Mouse (Mus musculus) neural tube, embryonic 13.5 days (tissue): ENCODE data around the gene Hist1h2bf. TPM values are rescaled to one million over a fixed set of nuclear protein-coding genes. Genes with fewer than 3 reads are reported as not detected.
"Not testable (repeated sequence)": the region's sequence is repeated elsewhere in the genome, so short reads cannot be mapped to it uniquely, and the experiment has no call there.

ENCODE experiments used
- ATAC-seq: fragments of 200-750 bp; cut with Nextera tagmentation; 2 replicates; pipeline ENCODE4 v1.8.0; 2017; ENCODE audit warnings: low read depth, mild to moderate bottlenecking, moderate TSS enrichment, moderate library complexity
- H3K27ac ChIP-seq: fragments of 300-500 bp; sonication (generic); replicated peaks from 2 replicates; pipeline ENCODE4 v1.5.1; 2015; ENCODE audit warnings: moderate library complexity, mild to moderate bottlenecking, inconsistent platforms
- H3K27me3 ChIP-seq: fragments of 300-500 bp; sonication (generic); 2 replicates; pipeline ENCODE4 v1.6.1; 2015; ENCODE audit warnings: mild to moderate bottlenecking, inconsistent platforms
- H3K36me3 ChIP-seq: fragments of 300-500 bp; sonication (generic); 2 replicates; pipeline ENCODE4 v1.6.1; 2015; ENCODE audit warnings: mild to moderate bottlenecking, inconsistent platforms
- H3K4me1 ChIP-seq: fragments of 300-500 bp; sonication (generic); replicated peaks from 2 replicates; pipeline ENCODE4 v1.6.1; 2015; ENCODE audit warnings: inconsistent platforms
- H3K4me2 ChIP-seq: fragments of 300-500 bp; sonication (generic); 2 replicates; pipeline ENCODE4 v1.6.1; 2015; ENCODE audit warnings: inconsistent platforms, mild to moderate bottlenecking, moderate library complexity
- H3K4me3 ChIP-seq: fragments of 300-500 bp; sonication (generic); 2 replicates; pipeline ENCODE4 v1.5.1; 2015; ENCODE audit warnings: mild to moderate bottlenecking, inconsistent platforms
- H3K9ac ChIP-seq: fragments of 300-500 bp; sonication (generic); 2 replicates; pipeline ENCODE4 v1.6.1; 2015; ENCODE audit warnings: moderate library complexity, mild to moderate bottlenecking, inconsistent platforms
- H3K9me3 ChIP-seq: fragments of 300-500 bp; sonication (generic); 2 replicates; pipeline ENCODE4 v1.6.1; 2016; ENCODE audit warnings: inconsistent platforms
- WGBS: fragments of 180-500 bp; shearing (Covaris S2); methylation state at CpG from one replicate; pipeline ENCODE4 v1.1.7; 2015; 5-methylcytosine and 5-hydroxymethylcytosine counted together
- polyA plus RNA-seq: library from polyadenylated mRNA; unstranded; fragments of >200 nt; fragmentation: Nextera tagmentation; extraction: Ambion mirVana; gene quantifications from 2 replicates; pipeline ENCODE4 v1.2.1, GENCODE M21; 2015

Hist1h2bf gene
- polyA plus RNA-seq, 1 experiment from 2014 or later, result 1.6 TPM

GRCm38 (mm10) chr13:23550761-23551145 is 23.2 kb downstream of the Hist1h2bf start:
- peaks cover 27% of the 10 kb centered on the region for H3K4me1 ChIP-seq
- WGBS, result 3% methylated on average over 3 of the region's 3 CpGs

GRCm38 (mm10) chr13:23546694-23547093 is 27.3 kb downstream of the Hist1h2bf start:
- no peaks in the 10 kb centered on the region for H3K36me3 ChIP-seq
- no peaks in the 10 kb centered on the region for H3K27me3 ChIP-seq
- H3K9me3 ChIP-seq, result no peaks in the 10 kb centered on the region
- H3K27ac ChIP-seq, result no peak overlapping the region
- whole genome bisulfite sequencing, result 84% methylated on average over 5 of the region's 5 CpGs
- no peak for ATAC-seq
- H3K9ac ChIP-seq, result no peak overlapping the region
- H3K4me3 ChIP-seq, result no peak overlapping the region
- peaks cover 12% of the 10 kb centered on the region for H3K4me1 ChIP-seq
- no peak overlapping the region for H3K4me2 ChIP-seq

More at GRCm38 (mm10) chr13:23550761-23551145, 23.2 kb downstream of the Hist1h2bf start:
- peak overlapping the region; percentile 90 for H3K27ac ChIP-seq
- no peaks in the 10 kb centered on the region for H3K27me3 ChIP-seq
- H3K4me2 ChIP-seq, result peak overlapping the region; percentile 65
- ATAC-seq, result no peak
- peak overlapping the region; percentile 46 for H3K4me3 ChIP-seq
- H3K9ac ChIP-seq, result peak overlapping the region; percentile 69
- H3K36me3 ChIP-seq, result no peaks in the 10 kb centered on the region
- no peaks in the 10 kb centered on the region for H3K9me3 ChIP-seq

DNA sequence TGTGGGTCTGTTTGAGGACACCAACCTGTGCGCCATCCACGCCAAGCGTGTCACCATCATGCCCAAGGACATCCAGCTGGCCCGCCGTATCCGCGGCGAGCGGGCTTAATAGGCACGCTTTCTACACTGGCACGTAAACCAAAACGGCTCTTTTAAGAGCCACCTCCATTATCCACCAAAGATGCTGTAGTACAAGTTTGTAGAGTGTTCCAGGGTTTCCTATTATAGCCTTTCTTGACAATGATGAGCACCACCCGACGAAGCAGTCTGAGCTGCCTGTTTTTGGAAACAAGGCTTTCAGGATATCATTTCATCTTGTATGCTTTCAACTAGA is 29.2 kb downstream of the Hist1h2bf start:
- Histone ChIP-seq H3K9ac (peak overlapping the region; percentile 78), H3K4me2 (peak overlapping the region; percentile 67), H3K4me3 (peak overlapping the region; percentile 48), H3K27ac (peak overlapping the region; percentile 92)
- ATAC-seq, result peak; percentile 45
- not testable (repeated sequence) for H3K27me3 ChIP-seq, H3K36me3 ChIP-seq, H3K4me1 ChIP-seq, H3K9me3 ChIP-seq
- WGBS, result under 1% methylated on average over 14 of the region's 14 CpGs

DNA sequence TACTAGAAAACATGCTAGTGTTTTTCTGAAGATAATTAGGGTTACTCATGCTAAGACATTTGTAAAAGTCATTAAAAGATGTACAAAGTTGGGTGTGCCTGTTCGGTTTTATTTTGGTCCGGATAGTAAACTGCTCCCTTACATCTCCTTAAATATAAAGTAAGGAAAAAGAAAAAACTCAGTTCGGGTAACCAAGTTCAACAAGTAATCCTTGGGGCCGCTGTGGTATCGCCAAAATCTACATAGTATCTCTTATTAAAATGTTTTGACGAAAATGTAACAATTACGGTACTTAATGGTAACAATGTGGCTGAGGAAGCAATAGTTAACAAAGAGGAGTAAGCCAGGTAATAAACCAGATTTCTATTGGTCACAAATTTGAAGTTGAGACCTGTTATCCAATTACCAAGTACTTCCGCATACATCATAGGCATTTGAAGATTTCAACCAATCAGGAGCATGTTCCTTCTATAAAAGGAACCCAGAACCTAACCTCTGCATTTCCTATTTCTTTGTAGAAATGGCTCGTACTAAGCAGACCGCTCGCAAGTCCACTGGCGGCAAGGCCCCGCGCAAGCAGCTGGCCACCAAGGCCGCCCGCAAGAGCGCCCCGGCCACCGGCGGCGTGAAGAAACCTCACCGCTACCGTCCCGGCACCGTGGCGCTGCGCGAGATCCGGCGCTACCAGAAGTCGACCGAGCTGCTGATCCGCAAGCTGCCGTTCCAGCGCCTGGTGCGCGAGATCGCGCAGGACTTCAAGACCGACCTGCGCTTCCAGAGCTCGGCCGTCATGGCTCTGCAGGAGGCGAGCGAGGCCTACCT is 29.8 kb downstream of the Hist1h2bf start, which contains the start of gene Hist1h3f:
Gene Hist1h3f (plus strand): TSS at position 88 of the 822 bp plus-strand sequence.
- H3K9ac ChIP-seq, result peak within 1 kb of the TSS; percentile 78
- H3K9me3 ChIP-seq, result no peaks in the 10 kb centered on the region
- no peaks in the 10 kb centered on the region for H3K36me3 ChIP-seq
- peak; percentile 95 for ATAC-seq
- H3K4me1 ChIP-seq, result peaks cover 6% of the 10 kb centered on the region
- H3K27ac ChIP-seq, result peak within 1 kb of the TSS; percentile 92
- under 1% methylated on average over 31 of the region's 45 CpGs for WGBS
- H3K4me2 ChIP-seq, result peak within 1 kb of the TSS; percentile 67
- no peaks in the 10 kb centered on the region for H3K27me3 ChIP-seq
- H3K4me3 ChIP-seq, result peak within 1 kb of the TSS; percentile 48

- Histone ChIP-seq H3K9ac (peak within 1 kb of the TSS; percentile 67), H3K27ac (peak within 1 kb of the TSS; percentile 92), H3K4me3 (peak within 1 kb of the TSS; percentile 48), H3K4me2 (peak within 1 kb of the TSS; percentile 67)
- ATAC-seq, result peak; percentile 90
- H3K4me1 ChIP-seq, H3K9me3 ChIP-seq, H3K27me3 ChIP-seq, H3K36me3 ChIP-seq: not testable (repeated sequence)
- WGBS, result under 1% methylated on average over 34 of the region's 42 CpGs
These were observed 30.9 kb downstream of the Hist1h2bf start, which contains the start of gene Hist1h2bh for GRCm38 (mm10) chr13:23542999-23543607. Gene Hist1h2bh, minus strand, starts transcription at chr13:23543392.

DNA sequence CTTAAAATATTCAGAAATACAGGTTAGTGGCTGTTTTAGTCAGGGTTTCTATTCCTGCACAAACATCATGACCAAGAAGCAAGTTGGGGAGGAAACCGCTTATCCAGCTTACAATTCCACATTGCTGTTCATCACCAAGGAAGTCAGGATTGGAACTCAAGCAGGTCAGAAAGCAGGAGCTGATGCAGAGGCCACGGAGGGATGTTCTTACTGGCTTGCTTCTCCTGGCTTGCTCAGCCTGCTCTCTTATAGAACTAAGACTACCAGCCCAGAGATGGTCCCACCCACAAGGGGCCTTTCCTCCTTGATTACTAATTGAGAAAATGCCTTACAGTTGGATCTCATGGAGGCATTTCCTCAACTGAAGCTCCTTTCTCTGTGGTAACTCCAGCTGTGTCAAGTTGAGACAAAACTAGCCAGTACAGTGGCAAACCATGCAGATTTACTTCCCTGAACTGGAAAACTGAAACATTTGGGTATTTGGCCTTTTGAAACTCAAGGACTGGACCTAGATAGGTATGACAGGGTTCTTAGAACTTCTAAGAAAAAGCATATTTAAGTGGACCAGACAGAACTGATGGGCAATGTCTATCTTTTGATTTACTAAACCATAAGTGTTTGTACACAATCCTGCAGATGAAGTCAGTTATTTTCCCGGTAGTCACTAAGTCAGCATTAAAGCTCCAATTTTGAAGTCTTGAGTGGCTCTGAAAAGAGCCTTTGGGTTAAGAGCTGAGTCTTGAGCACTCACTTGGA is 31.6 kb downstream of the Hist1h2bf start:
- H3K9me3 ChIP-seq, ATAC-seq, H3K27me3 ChIP-seq, H3K4me1 ChIP-seq, H3K36me3 ChIP-seq: not testable (repeated sequence)
- Histone ChIP-seq H3K4me3 (peak overlapping the region; percentile 46), H3K4me2 (peak overlapping the region; percentile 67), H3K9ac (peak overlapping the region; percentile 66), H3K27ac (peak overlapping the region; percentile 74)
- 6% methylated on average over 3 of the region's 3 CpGs for WGBS

DNA sequence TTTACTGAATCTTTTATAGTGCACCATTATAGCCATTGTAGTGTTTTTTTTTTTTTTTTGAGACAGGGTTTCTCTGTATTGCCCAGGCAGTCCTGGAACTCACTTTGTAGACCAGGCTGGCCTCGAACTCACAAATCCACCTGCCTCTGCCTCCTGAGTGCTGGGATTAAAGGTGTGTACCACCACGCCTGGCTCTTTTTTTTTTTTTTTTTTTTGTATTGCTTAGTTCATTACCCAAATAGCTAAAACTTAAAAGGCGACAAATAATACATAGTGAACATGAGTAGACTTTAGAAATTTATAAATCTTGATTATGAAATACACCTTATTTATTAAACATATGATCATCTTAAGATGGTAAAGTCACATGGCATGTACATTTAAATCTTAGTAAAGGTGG is 32.5 kb downstream of the Hist1h2bf start:
- no peaks in the 10 kb centered on the region for H3K9me3 ChIP-seq
- no peak overlapping the region for H3K4me3 ChIP-seq
- no peaks in the 10 kb centered on the region for H3K36me3 ChIP-seq
- 90% methylated on average over 3 of the region's 3 CpGs for WGBS
- no peak overlapping the region for H3K9ac ChIP-seq
- H3K4me1 ChIP-seq, result peaks cover 13% of the 10 kb centered on the region
- no peak overlapping the region for H3K4me2 ChIP-seq
- no peak overlapping the region for H3K27ac ChIP-seq
- no peak for ATAC-seq
- no peaks in the 10 kb centered on the region for H3K27me3 ChIP-seq

- H3K4me1 ChIP-seq, result peaks cover 23% of the 10 kb centered on the region
- not testable (repeated sequence) for H3K36me3 ChIP-seq, H3K9ac ChIP-seq, H3K27ac ChIP-seq, H3K9me3 ChIP-seq, ATAC-seq, H3K4me3 ChIP-seq, H3K27me3 ChIP-seq, H3K4me2 ChIP-seq
- 58% methylated on average over 1 of the region's 1 CpGs for WGBS
These were observed 34.2 kb downstream of the Hist1h2bf start for GRCm38 (mm10) chr13:23539821-23540220.

DNA sequence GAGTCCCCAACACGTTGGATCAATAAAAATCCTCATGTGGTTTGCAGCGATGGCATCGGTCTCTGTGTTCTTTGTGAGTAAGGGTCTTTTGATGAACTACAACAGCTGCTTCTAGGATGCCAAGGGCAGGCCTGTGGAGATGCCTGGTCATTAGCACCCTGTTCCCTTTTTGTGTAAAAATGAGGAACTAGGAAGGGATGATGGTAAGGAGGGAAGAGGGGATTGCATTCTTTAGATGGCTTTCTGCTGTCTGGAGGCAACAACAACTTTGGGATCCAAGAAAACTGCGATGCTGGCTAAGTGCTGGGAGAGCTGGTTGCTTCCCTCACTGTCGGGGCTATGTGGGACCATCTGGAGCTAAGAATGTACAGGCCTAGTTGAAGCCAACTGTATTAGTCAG is 35.7 kb downstream of the Hist1h2bf start:
- no peak for ATAC-seq
- Histone ChIP-seq H3K4me2 (no peak overlapping the region), H3K27me3 (no peaks in the 10 kb centered on the region), H3K9me3 (no peaks in the 10 kb centered on the region), H3K9ac (no peak overlapping the region), H3K27ac (no peak overlapping the region), H3K4me3 (no peak overlapping the region), H3K36me3 (no peaks in the 10 kb centered on the region), H3K4me1 (peaks cover 34% of the 10 kb centered on the region)
- 71% methylated on average over 5 of the region's 5 CpGs for WGBS

DNA sequence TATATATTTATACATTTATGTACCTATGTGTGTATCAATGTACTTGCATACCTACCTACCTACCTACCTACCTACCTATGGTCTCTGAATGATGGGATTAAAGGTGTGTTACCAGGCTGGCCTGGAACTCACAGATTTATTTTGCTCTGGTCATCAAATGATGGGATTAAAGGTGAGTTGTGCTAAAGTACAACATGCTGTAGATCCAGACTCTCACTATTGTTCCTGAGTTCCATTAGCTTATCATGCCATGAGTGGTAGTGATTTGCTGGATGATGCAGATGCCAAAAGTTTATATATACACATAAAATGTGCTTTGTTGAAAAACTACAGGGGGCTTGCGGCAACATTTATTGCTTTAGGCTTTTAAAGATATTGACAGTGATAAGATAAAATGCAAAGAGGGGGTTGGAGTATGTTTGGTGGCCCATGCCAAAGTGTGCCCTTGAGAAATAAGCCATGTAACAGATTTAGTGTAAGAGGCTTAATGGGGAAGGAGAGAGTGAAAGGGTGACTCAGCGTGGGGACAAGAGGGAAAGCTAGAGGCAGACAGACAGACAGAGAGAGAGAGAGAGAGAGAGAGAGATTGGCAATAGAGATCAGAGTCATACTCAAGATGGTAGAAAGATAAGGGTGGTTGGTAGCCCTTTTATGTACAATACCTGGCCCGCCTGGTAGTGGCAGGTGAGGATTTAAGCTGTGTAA is 36.8 kb downstream of the Hist1h2bf start:
- WGBS, result 87% methylated on average over 3 of the region's 3 CpGs
- H3K9me3 ChIP-seq, result no peaks in the 10 kb centered on the region
- H3K4me3 ChIP-seq, result no peak overlapping the region; the same call in 1 of the 2 replicates
- H3K4me2 ChIP-seq, result peak overlapping the region; percentile 74
- no peaks in the 10 kb centered on the region for H3K27me3 ChIP-seq
- no peaks in the 10 kb centered on the region for H3K36me3 ChIP-seq
- no peak for ATAC-seq
- 0 out of 2 replicates have a peak overlapping the region, but pooled peaks have one; percentile 9 for H3K9ac ChIP-seq
- H3K4me1 ChIP-seq, result peaks cover 39% of the 10 kb centered on the region
- no peak overlapping the region for H3K27ac ChIP-seq

GRCm38 (mm10) chr13:23536076-23536822 is 37.7 kb downstream of the Hist1h2bf start:
- Histone ChIP-seq H3K36me3 (no peaks in the 10 kb centered on the region), H3K9ac (peak overlapping the region; percentile 55; the same call in 1 of the 2 replicates), H3K9me3 (no peaks in the 10 kb centered on the region), H3K27ac (no peak overlapping the region), H3K4me1 (peaks cover 42% of the 10 kb centered on the region), H3K27me3 (no peaks in the 10 kb centered on the region), H3K4me3 (peak overlapping the region; percentile 59), H3K4me2 (peak overlapping the region; percentile 74)
- no peak for ATAC-seq
- 21% methylated on average over 7 of the region's 7 CpGs for WGBS
